Mouse (Mus musculus) liver, embryonic 14.5 days (tissue): ENCODE data around the gene E430018J23Rik.

Experiments used
- CTCF ChIP-seq: IDR thresholded peaks from 2 replicates; pipeline ENCODE4 v1.5.1; 2016; ENCODE audit warnings: antibody characterized with exemption, low read depth, control low read depth
- EP300 ChIP-seq: IDR thresholded peaks from 2 replicates; pipeline ENCODE4 v1.6.1; 2016; ENCODE audit warnings: antibody characterized with exemption, low read depth

DNA sequence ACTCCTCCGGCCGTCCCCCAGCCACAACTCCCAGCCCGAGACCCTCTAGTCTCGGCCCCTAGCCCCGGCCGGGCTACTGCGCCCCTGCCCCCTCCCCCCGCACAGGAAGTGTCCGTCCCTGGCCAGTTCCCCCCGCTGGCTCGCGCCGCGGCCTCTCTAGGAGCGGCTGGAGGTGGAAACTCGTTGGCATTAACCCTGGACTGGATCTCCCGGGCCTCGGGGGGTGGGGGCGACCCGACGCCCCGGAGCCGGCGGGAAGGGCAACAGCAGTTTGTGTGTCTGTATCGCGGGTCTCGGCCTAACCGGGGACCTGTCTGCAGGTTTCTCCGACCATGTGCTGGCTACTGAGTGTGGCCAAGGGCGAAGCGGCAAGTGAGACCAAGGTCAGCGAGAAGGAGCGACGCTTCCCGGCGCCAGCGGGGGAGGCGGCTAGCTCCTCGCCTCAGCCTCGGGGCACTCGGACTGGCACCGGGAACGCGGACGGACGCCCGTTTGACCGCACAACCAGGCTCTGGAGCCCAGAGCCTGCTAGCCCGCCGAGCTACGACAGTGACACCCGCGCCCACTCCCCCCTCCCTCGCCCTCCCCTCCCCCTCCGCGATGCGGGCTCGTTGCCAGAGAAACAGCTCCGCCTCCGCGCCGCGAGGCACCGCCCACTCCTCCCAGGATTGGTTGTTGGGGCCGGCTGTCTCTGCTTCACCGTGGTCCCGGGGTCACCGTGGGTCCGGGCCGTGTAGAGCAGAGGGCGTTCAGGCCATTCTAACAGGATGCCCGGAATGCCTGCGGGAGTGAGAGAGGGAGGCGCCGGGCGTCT is 47.7 kb downstream of the E430018J23Rik start, which contains the start of gene Zfp768:
- no peak for TF ChIP-seq EP300
- no peak for TF ChIP-seq CTCF
